Mouse (Mus musculus) heart, adult 2 months (tissue): ENCODE measurements around the gene Prkcd. TPM values are rescaled to one million over a fixed set of nuclear protein-coding genes. Genes with fewer than 3 reads are reported as not detected.

ENCODE experiments used
- DNase-seq, 2 experiments: peaks; one replicate each; pipeline ENCODE4 v3.0.0; 2021
- H3K27ac ChIP-seq: fragments of 200-600 bp; 2 replicates; pipeline ENCODE4 v1.8.1; 2022
- H3K27me3 ChIP-seq: fragments of 200-500 bp; 2 replicates; pipeline ENCODE4 v1.6.1; 2012; ENCODE audit warnings: mild to moderate bottlenecking, low read length, inconsistent platforms, mixed read lengths; ENCODE audit not compliant: control insufficient read depth, insufficient read depth
- H3K36me3 ChIP-seq: fragments of 200-500 bp; 2 replicates; pipeline ENCODE4 v1.6.1; 2012; ENCODE audit warnings: low read length, inconsistent platforms; ENCODE audit not compliant: control insufficient read depth, insufficient read depth
- H3K4me1 ChIP-seq: fragments of 200-500 bp; 2 replicates; pipeline ENCODE4 v1.6.1; 2011; ENCODE audit warnings: low read length; ENCODE audit not compliant: control insufficient read depth, insufficient read depth
- H3K4me3 ChIP-seq: fragments of 200-600 bp; 2 replicates; pipeline ENCODE4 v1.8.1; 2022
- H3K79me2 ChIP-seq: fragments of 200-500 bp; replicated peaks from 2 replicates; pipeline ENCODE4 v1.6.1; 2012; ENCODE audit warnings: mild to moderate bottlenecking, inconsistent platforms, low read length, moderate library complexity, mixed read lengths; ENCODE audit not compliant: control insufficient read depth, insufficient read depth
- H3K9ac ChIP-seq: fragments of 200-500 bp; 2 replicates; pipeline ENCODE4 v1.6.1; 2012; ENCODE audit warnings: low read depth, mild to moderate bottlenecking, control low read depth, inconsistent platforms, low read length, mixed read lengths
- CTCF ChIP-seq: fragments of 200-600 bp; IDR thresholded peaks from 2 replicates; pipeline ENCODE4 v1.8.1; 2022; ENCODE audit warnings: antibody characterized with exemption, mild to moderate bottlenecking, moderate library complexity
- EP300 ChIP-seq: fragments of 200-500 bp; IDR thresholded peaks from 2 replicates; pipeline ENCODE4 v1.6.1; 2011; ENCODE audit warnings: low read depth, low read length, control low read depth; ENCODE audit not compliant: insufficient read depth
- POLR2A ChIP-seq: fragments of 200-500 bp; IDR thresholded peaks from 2 replicates; pipeline ENCODE4 v1.6.1; 2011; ENCODE audit warnings: mild to moderate bottlenecking, low read depth, low read length, control low read depth; ENCODE audit not compliant: insufficient read depth
- WGBS: fragments of 180-500 bp; shearing (Covaris S2); methylation state at CpG from one replicate; pipeline ENCODE4 v1.1.7; 2018; 5-methylcytosine and 5-hydroxymethylcytosine counted together
- intact Hi-C: fragments of 180-260 bp; cut with DNase I; formaldehyde crosslinking; loops from one replicate; pipeline ENCODE4 v1.15.1; 2025
- polyA plus RNA-seq: library from polyadenylated mRNA; depleted of rRNA; stranded (reverse); fragments of >200 nt; gene quantifications from 2 replicates; pipeline ENCODE4 v1.2.3, GENCODE M21; 2012
- total RNA-seq, 2 experiments: library from RNA; stranded (reverse); gene quantifications; 2 replicates each; pipeline ENCODE4 v1.2.3; 2021

Prkcd gene
- total and polyA plus RNA-seq, 3 experiments: 10.4 to 31.7 (median 12.6) TPM

- Histone ChIP-seq H3K4me1 (peaks cover 3% of the 10 kb centered on the region; the same call in 1 of the 2 replicates), H3K9ac (no peak overlapping the region), H3K27ac (no peak overlapping the region), H3K4me3 (no peak overlapping the region), H3K36me3 (peaks cover 7% of the 10 kb centered on the region), H3K27me3 (no peaks in the 10 kb centered on the region), H3K79me2 (no peaks in the 10 kb centered on the region)
- DNase-seq: peak in 1 of 2 experiments; percentile 49
- whole genome bisulfite sequencing: 59% methylated on average over 14 of the region's 14 CpGs
- intact Hi-C loops: no loop called here
- TF ChIP-seq EP300 (no peak), POLR2A (no peak), CTCF (no peak)
Observed at GRCm38 (mm10) chr14:30561470-30562187, 64.4 kb downstream of the Prkcd start.

- intact Hi-C loops: no loop called here
- WGBS: 92% methylated on average over 13 of the region's 13 CpGs
- TF ChIP-seq EP300: no peak
- no peak for TF ChIP-seq POLR2A
- TF ChIP-seq CTCF: no peak
- Histone ChIP-seq H3K4me1 (peaks cover 3% of the 10 kb centered on the region; the same call in 1 of the 2 replicates), H3K9ac (no peak overlapping the region), H3K27me3 (no peaks in the 10 kb centered on the region), H3K4me3 (no peak overlapping the region), H3K79me2 (no peaks in the 10 kb centered on the region), H3K36me3 (peaks cover 5% of the 10 kb centered on the region), H3K27ac (no peak overlapping the region)
- no peak for DNase-seq
Observed at GRCm38 (mm10) chr14:30560803-30561389, 65.1 kb downstream of the Prkcd start.

GRCm38 (mm10) chr14:30559321-30559850, 66.6 kb downstream of the Prkcd start:
- H3K36me3 ChIP-seq: peaks cover 5% of the 10 kb centered on the region
- no peaks in the 10 kb centered on the region for H3K27me3 ChIP-seq
- 78% methylated on average over 17 of the region's 17 CpGs for WGBS
- no peak overlapping the region for H3K4me3 ChIP-seq
- intact Hi-C loops: no loop called here
- TF ChIP-seq EP300 (no peak), POLR2A (no peak), CTCF (no peak)
- H3K9ac ChIP-seq: no peak overlapping the region
- H3K79me2 ChIP-seq: no peaks in the 10 kb centered on the region
- 0 out of 2 replicates have a peak, but pooled peaks cover 1% of the 10 kb centered on the region for H3K4me1 ChIP-seq
- DNase-seq: no peak
- no peak overlapping the region for H3K27ac ChIP-seq

GRCm38 (mm10) chr14:30557730-30558129, 68.3 kb downstream of the Prkcd start:
- Histone ChIP-seq H3K4me1 (no peaks in the 10 kb centered on the region), H3K79me2 (no peaks in the 10 kb centered on the region), H3K36me3 (peaks cover 3% of the 10 kb centered on the region; the same call in 1 of the 2 replicates), H3K9ac (no peak overlapping the region), H3K27ac (peak overlapping the region; percentile 20; the same call in 1 of the 2 replicates), H3K27me3 (no peaks in the 10 kb centered on the region), H3K4me3 (no peak overlapping the region)
- peak in 1 of 2 experiments; percentile 17 for DNase-seq
- TF ChIP-seq EP300 (no peak), POLR2A (no peak), CTCF (no peak)
- intact Hi-C loops: no loop called here
- WGBS: 61% methylated on average over 9 of the region's 9 CpGs

- no peak overlapping the region for H3K27ac ChIP-seq
Observed at GRCm38 (mm10) chr14:30556651-30557050, 69.4 kb downstream of the Prkcd start.

More at GRCm38 (mm10) chr14:30556651-30557050, 69.4 kb downstream of the Prkcd start:
- Histone ChIP-seq H3K27me3 (no peaks in the 10 kb centered on the region), H3K4me3 (no peak overlapping the region), H3K9ac (no peak overlapping the region), H3K79me2 (no peaks in the 10 kb centered on the region), H3K4me1 (peaks cover under 1% of the 10 kb centered on the region; the same call in 1 of the 2 replicates), H3K36me3 (peaks cover under 1% of the 10 kb centered on the region; the same call in 1 of the 2 replicates)
- DNase-seq: no peak
- intact Hi-C loops: no loop called here
- 67% methylated on average over 2 of the region's 2 CpGs for WGBS
- TF ChIP-seq EP300: no peak
- no peak for TF ChIP-seq POLR2A
- TF ChIP-seq CTCF: no peak
